Mouse (Mus musculus): Measurements from ENCODE around the gene Supt3. TPM values are rescaled to one million over a fixed set of nuclear protein-coding genes. Genes with fewer than 3 reads are reported as not detected.

Gene Supt3
- total and polyA plus RNA-seq, 3 experiments = 4.7 to 16.0 (median 13.2) TPM

DNA sequence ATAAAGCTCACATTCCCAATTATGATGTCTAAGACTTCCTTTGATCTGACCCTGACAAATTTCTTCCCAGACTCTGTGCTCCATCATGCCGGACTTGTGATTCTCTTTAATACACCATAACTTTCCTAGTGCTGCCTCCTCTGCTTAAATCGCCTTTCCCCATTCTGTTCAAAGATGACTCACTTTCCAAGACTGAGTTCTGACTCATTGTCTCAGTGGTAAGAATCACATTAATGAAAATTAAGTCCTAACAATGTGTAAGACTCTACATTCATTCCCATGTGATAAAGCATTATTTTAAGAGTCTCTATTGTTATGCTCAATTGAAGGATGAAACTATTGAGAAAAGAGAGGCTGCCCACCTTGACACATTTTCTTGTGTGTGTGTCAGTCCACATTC is 6.1 kb upstream of the Supt3 start:
- Histone ChIP-seq H3K4me1 (ENCODE audit: control insufficient read depth, insufficient read depth, low read length) (no peaks in the 10 kb centered on the region), H3K79me2 (replicated peaks; ENCODE audit: control insufficient read depth, insufficient read depth, low read length) (no peaks in the 10 kb centered on the region), H3K36me3 (ENCODE audit: control insufficient read depth, insufficient read depth, low read length) (no peaks in the 10 kb centered on the region), H3K27ac (no peak overlapping the region), H3K27me3 (ENCODE audit: control insufficient read depth, insufficient read depth, low read length) (no peaks in the 10 kb centered on the region), H3K9ac (ENCODE audit: low read depth, low read length) (no peak overlapping the region), H3K4me3 (no peak overlapping the region)
- DNase-seq = no peak
- intact Hi-C loops (cut with DNase I) = loop anchor here (10.0 kb wide), 1 partner anchor 506 kb away; no protein-coding TSS in a partner anchor
- WGBS = 77% methylated on average over 2 of the region's 2 CpGs
- TF ChIP-seq CTCF (IDR thresholded peaks at IDR 0.05) (no peak), POLR2A (IDR thresholded peaks at IDR 0.05; ENCODE audit: insufficient read depth, low read depth, low read length) (no peak), EP300 (IDR thresholded peaks at IDR 0.05; ENCODE audit: insufficient read depth, low read depth, low read length) (no peak)

DNA sequence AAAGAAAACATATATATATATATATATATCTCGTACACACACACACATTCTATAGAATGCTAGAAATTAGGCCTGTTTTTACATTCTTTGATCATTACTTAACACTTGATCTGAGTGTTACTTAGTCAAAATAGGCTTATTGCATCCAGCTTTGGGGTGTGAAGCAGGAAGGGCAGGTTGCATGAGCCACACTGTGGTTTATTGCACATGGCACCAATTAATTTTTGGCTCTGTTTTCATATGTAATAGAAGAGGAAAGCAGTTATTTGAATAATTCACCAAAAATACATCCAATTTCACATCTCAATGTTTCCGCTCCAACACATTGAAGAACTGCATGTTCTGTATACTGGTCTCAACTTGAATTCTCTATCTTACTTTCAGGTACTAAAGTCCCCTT is 4.4 kb upstream of the Supt3 start:
- H3K27me3 ChIP-seq (ENCODE audit: control insufficient read depth, insufficient read depth, low read length) = no peaks in the 10 kb centered on the region
- H3K4me1 ChIP-seq (ENCODE audit: control insufficient read depth, insufficient read depth, low read length) = no peaks in the 10 kb centered on the region
- TF ChIP-seq POLR2A (IDR thresholded peaks at IDR 0.05; ENCODE audit: insufficient read depth, low read depth, low read length) (no peak), CTCF (IDR thresholded peaks at IDR 0.05) (no peak), EP300 (IDR thresholded peaks at IDR 0.05; ENCODE audit: insufficient read depth, low read depth, low read length) (no peak)
- no peak for DNase-seq
- 92% methylated on average over 2 of the region's 2 CpGs for WGBS
- no peak overlapping the region for H3K27ac ChIP-seq
- no peaks in the 10 kb centered on the region for H3K36me3 ChIP-seq (ENCODE audit: control insufficient read depth, insufficient read depth, low read length)
- intact Hi-C loops (cut with DNase I) = loop anchor here (10.0 kb wide), 1 partner anchor 508 kb away; no protein-coding TSS in a partner anchor
- H3K4me3 ChIP-seq = no peak overlapping the region
- H3K79me2 ChIP-seq (replicated peaks; ENCODE audit: control insufficient read depth, insufficient read depth, low read length) = no peaks in the 10 kb centered on the region
- H3K9ac ChIP-seq (ENCODE audit: low read depth, low read length) = no peak overlapping the region

DNA sequence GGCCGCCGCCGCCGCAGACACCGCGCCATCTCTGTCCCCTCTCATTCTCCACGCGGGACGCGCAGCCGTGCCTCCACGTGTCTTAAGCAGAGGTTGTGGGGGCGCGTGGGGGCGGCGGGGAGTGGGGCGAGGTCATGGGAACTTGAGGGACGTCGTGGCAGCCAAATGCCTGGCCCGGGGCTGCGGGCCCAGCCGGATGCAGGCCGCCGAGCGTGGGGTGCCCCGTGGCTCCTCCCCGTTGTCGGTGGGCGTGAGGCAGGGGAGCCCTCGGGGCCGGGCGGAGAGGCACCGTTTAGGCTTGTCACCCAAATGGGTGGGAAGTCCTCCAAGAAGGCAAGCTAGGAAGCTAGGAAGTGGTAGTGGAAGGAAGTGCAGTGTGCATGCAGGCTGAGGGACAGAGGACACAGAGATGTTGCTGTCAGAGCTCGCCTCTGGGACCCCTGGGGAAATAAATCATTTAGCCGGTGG is 419 bp downstream of the Supt3 start:
- TF ChIP-seq POLR2A (IDR thresholded peaks at IDR 0.05; ENCODE audit: insufficient read depth, low read depth, low read length) (peak; percentile 49; the same call in 1 of the 2 replicates), CTCF (IDR thresholded peaks at IDR 0.05) (0 out of 2 replicates have a peak, but pooled peaks have one; percentile 13), EP300 (IDR thresholded peaks at IDR 0.05; ENCODE audit: insufficient read depth, low read depth, low read length) (no peak)
- peak overlapping the region; percentile 80 for H3K27ac ChIP-seq
- WGBS = under 1% methylated on average over 35 of the region's 35 CpGs
- intact Hi-C loops (cut with DNase I) = loop anchor here (10.0 kb wide), 1 partner anchor 513 kb away; no protein-coding TSS in a partner anchor
- no peaks in the 10 kb centered on the region for H3K36me3 ChIP-seq (ENCODE audit: control insufficient read depth, insufficient read depth, low read length)
- H3K27me3 ChIP-seq (ENCODE audit: control insufficient read depth, insufficient read depth, low read length) = no peaks in the 10 kb centered on the region
- peak overlapping the region; percentile 82 for H3K9ac ChIP-seq (ENCODE audit: low read depth, low read length)
- H3K4me3 ChIP-seq = peak overlapping the region; percentile 89
- no peaks in the 10 kb centered on the region for H3K79me2 ChIP-seq (replicated peaks; ENCODE audit: control insufficient read depth, insufficient read depth, low read length)
- peak; percentile 75 to 80 for DNase-seq
- H3K4me1 ChIP-seq (ENCODE audit: control insufficient read depth, insufficient read depth, low read length) = no peaks in the 10 kb centered on the region

DNA sequence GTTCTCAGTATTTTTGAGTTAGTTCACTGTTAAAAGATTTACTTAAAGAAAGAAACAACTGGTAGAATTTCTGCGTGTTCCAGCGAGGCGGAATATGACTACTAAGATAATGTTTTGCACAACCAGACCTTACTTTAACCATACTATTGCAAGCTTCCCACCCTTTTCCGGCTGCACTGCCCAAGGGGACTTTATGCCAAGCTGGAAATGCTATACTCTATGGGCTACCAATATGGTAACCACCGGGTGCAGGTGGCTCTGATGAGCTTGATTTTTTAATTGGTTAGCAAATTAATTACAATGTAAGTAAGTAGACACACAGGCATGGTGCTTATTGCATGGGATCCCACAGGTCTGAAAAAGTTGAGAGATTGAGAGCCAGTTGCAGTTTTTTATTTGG is 1.2 kb downstream of the Supt3 start:
- H3K36me3 ChIP-seq (ENCODE audit: control insufficient read depth, insufficient read depth, low read length) = no peaks in the 10 kb centered on the region
- H3K27me3 ChIP-seq (ENCODE audit: control insufficient read depth, insufficient read depth, low read length) = no peaks in the 10 kb centered on the region
- H3K4me3 ChIP-seq = no peak overlapping the region; the same call in 1 of the 2 replicates
- no peak for DNase-seq
- H3K27ac ChIP-seq = no peak overlapping the region; the same call in 1 of the 2 replicates
- intact Hi-C loops (cut with DNase I) = loop anchor here (10.0 kb wide), 1 partner anchor 513 kb away; no protein-coding TSS in a partner anchor
- H3K9ac ChIP-seq (ENCODE audit: low read depth, low read length) = no peak overlapping the region
- no peaks in the 10 kb centered on the region for H3K4me1 ChIP-seq (ENCODE audit: control insufficient read depth, insufficient read depth, low read length)
- 61% methylated on average over 5 of the region's 5 CpGs for WGBS
- H3K79me2 ChIP-seq (replicated peaks; ENCODE audit: control insufficient read depth, insufficient read depth, low read length) = no peaks in the 10 kb centered on the region
- no peak for TF ChIP-seq EP300 (IDR thresholded peaks at IDR 0.05; ENCODE audit: insufficient read depth, low read depth, low read length)
- no peak for TF ChIP-seq POLR2A (IDR thresholded peaks at IDR 0.05; ENCODE audit: insufficient read depth, low read depth, low read length)
- TF ChIP-seq CTCF (IDR thresholded peaks at IDR 0.05) = no peak

DNA sequence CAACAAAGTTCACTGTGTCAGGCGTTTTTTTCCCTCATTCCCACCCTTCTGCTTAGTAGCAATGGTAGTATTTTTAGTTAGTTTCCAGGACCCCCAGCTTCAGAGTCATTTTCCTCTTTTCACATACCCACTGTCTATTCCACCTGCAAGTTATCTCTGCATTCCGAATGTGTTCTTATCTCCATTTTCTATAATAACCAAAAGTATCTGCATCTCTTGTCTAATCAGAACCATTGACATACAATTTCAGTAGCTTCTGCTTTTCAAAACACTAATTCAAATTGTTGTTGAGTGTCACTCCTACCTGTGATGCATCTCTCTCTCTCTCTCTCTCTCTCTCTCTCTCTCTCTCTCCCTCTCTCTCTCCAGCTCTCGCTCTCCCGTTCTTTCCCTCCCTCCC is 3.4 kb downstream of the Supt3 start:
- Histone ChIP-seq H3K4me1 (ENCODE audit: control insufficient read depth, insufficient read depth, low read length) (no peaks in the 10 kb centered on the region), H3K4me3 (no peak overlapping the region), H3K9ac (ENCODE audit: low read depth, low read length) (no peak overlapping the region), H3K27ac (no peak overlapping the region), H3K79me2 (replicated peaks; ENCODE audit: control insufficient read depth, insufficient read depth, low read length) (no peaks in the 10 kb centered on the region), H3K36me3 (ENCODE audit: control insufficient read depth, insufficient read depth, low read length) (no peaks in the 10 kb centered on the region), H3K27me3 (ENCODE audit: control insufficient read depth, insufficient read depth, low read length) (no peaks in the 10 kb centered on the region)
- TF ChIP-seq CTCF (IDR thresholded peaks at IDR 0.05) (no peak), EP300 (IDR thresholded peaks at IDR 0.05; ENCODE audit: insufficient read depth, low read depth, low read length) (no peak), POLR2A (IDR thresholded peaks at IDR 0.05; ENCODE audit: insufficient read depth, low read depth, low read length) (no peak)
- WGBS = 69% methylated on average over 4 of the region's 4 CpGs
- DNase-seq = no peak
- intact Hi-C loops (cut with DNase I) = no loop called here

DNA sequence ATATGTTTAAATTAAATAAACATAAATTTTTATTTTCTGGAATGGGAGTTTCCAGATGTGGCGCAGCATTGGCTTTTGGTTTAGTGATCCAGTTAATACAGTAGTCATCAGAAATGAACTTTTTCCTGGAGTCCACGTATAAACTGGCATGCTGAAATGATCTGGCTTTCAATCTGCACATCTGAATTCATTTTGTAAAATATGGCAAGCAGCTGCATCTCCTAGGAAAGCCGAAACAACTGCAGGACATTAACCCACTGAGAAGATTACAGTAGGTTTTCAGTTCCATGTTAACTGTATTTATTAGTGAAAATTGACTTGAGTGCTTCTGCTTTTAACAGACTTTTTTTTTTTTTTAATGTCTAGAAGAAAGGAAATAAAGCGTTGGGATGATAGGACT is 5.4 kb downstream of the Supt3 start:
- Histone ChIP-seq H3K9ac (ENCODE audit: low read depth, low read length) (no peak overlapping the region), H3K27ac (no peak overlapping the region), H3K4me1 (ENCODE audit: control insufficient read depth, insufficient read depth, low read length) (no peaks in the 10 kb centered on the region), H3K4me3 (no peak overlapping the region), H3K79me2 (replicated peaks; ENCODE audit: control insufficient read depth, insufficient read depth, low read length) (no peaks in the 10 kb centered on the region), H3K27me3 (ENCODE audit: control insufficient read depth, insufficient read depth, low read length) (no peaks in the 10 kb centered on the region), H3K36me3 (ENCODE audit: control insufficient read depth, insufficient read depth, low read length) (no peaks in the 10 kb centered on the region)
- intact Hi-C loops (cut with DNase I) = no loop called here
- DNase-seq = no peak
- TF ChIP-seq EP300 (IDR thresholded peaks at IDR 0.05; ENCODE audit: insufficient read depth, low read depth, low read length) (no peak), CTCF (IDR thresholded peaks at IDR 0.05) (no peak), POLR2A (IDR thresholded peaks at IDR 0.05; ENCODE audit: insufficient read depth, low read depth, low read length) (no peak)
- WGBS = 89% methylated on average over 4 of the region's 4 CpGs
